Comparison of ENCODE assay signal across 31 mouse cellular contexts in the genomic region with DNA sequence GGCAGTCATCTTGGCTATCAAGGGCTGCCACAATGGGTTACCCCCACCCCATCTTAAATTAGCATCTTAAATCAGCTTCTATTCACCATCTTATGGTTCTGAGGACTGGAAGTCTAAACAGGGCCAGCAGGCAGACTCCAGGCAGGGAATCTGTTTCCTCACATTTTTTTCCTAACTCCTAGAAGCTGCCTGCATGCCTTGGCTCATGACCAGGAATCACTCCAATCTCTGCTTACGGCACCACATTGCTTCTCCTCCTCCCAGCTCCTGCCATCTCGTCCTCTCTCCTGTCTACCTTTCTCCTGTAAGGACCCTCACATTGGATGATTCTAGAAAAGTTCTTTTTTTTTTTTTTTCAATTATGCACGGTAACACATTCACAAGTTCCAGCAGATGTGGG. TPM values are rescaled to one million over a fixed set of nuclear protein-coding genes. Genes with fewer than 3 reads are reported as not detected.
A peak's percentile ranks its signal among the peaks of the same experiment; 100 is the strongest.
DNase-seq lines count a peak whose midpoint lies in the region; ATAC-seq lines count a peak whose summit lies in the region.
"Had no signal": no experiment of that assay in that cellular context is flagged by ENCODE, and none has a peak within 500 bp of the region (broad histone marks: within the 10 kb centered on the region; RNA-seq: fewer than 3 reads in every experiment).

No protein-coding gene starts in this region.

- 68% methylated on average over 3 of the region's 3 CpGs for WGBS in forebrain, embryonic 14.5 days
- WGBS in forebrain, embryonic 16.5 days = 61% methylated on average over 3 of the region's 3 CpGs

- H3K4me3 ChIP-seq in forebrain, embryonic 14.5 days (ENCODE audit: low read depth, low read length) = no peak overlapping the region
- no peak overlapping the region for H3K4me3 ChIP-seq in forebrain, embryonic 16.5 days (replicated peaks; ENCODE audit: low read length)
- H3K4me3 ChIP-seq: embryonic facial prominence, embryonic 15.5 days; heart, adult 2 months; heart, embryonic 13.5 days; limb, embryonic 10.5 days; liver, embryonic 15.5 days; stomach, embryonic 15.5 days had no signal

- H3K9ac ChIP-seq in forebrain, embryonic 14.5 days (ENCODE audit: low read length) = no peak overlapping the region
- H3K9ac ChIP-seq in forebrain, embryonic 16.5 days (replicated peaks; ENCODE audit: low read depth, low read length) = no peak overlapping the region
- H3K9ac ChIP-seq: embryonic facial prominence, embryonic 15.5 days; heart, embryonic 13.5 days; liver, embryonic 15.5 days; stomach, embryonic 15.5 days had no signal

- no peak for ATAC-seq in forebrain, embryonic 14.5 days
- no peak for ATAC-seq in forebrain, embryonic 16.5 days
- no peak for ATAC-seq in inflammation-experienced regulatory T-cells, adult 6 months
- ATAC-seq: CD4-positive, CD25-positive, alpha-beta regulatory T cell, adult 4 months; Patski had no signal

- H3K4me2 ChIP-seq in forebrain, embryonic 14.5 days (ENCODE audit: low read length) = no peak overlapping the region
- no peak overlapping the region for H3K4me2 ChIP-seq in forebrain, embryonic 16.5 days (ENCODE audit: low read length)
- H3K4me2 ChIP-seq: embryonic facial prominence, embryonic 15.5 days; heart, embryonic 13.5 days; liver, embryonic 15.5 days; midbrain, embryonic 11.5 days; stomach, embryonic 15.5 days had no signal

- no peaks in the 10 kb centered on the region for H3K27me3 ChIP-seq in forebrain, embryonic 14.5 days (replicated peaks; ENCODE audit: control insufficient read depth, insufficient read depth, low read length)
- no peaks in the 10 kb centered on the region for H3K27me3 ChIP-seq in forebrain, embryonic 16.5 days (replicated peaks; ENCODE audit: control insufficient read depth, insufficient read depth, low read length)
- H3K27me3 ChIP-seq: embryonic facial prominence, embryonic 15.5 days; liver, embryonic 15.5 days; Patski; stomach, embryonic 15.5 days had no signal

- peak; percentile 42 for DNase-seq in forebrain, embryonic 14.5 days (ENCODE audit: low spot score)
- peak; percentile 10 to 25 for DNase-seq in left cerebral cortex, adult 18-20 months (ENCODE audit: low spot score in 2 of 2)
- DNase-seq in left cerebral cortex, postnatal 4 days = no peak
- DNase-seq in right cerebral cortex, adult 2 months (ENCODE audit: low spot score in 2 of 2) = peak; percentile 13 to 18
- DNase-seq in right cerebral cortex, postnatal 4 days = no peak
- DNase-seq in kidney, adult 18-20 months = no peak
- DNase-seq: cerebellum, adult 2 months; cerebellum, postnatal 25 days; embryo, embryonic 11 days; gastrocnemius, postnatal 36 days; heart, adult 2 months; heart, postnatal 14 days; kidney, adult 11 months; kidney, postnatal 4 days; liver; lung, postnatal 10 days; thymus, adult 18-20 months; thymus, postnatal 36 days had no signal

- no peaks in the 10 kb centered on the region for H3K9me3 ChIP-seq in forebrain, embryonic 14.5 days (replicated peaks; ENCODE audit: control insufficient read depth, low read length)
- H3K9me3 ChIP-seq in forebrain, embryonic 16.5 days (ENCODE audit: control insufficient read depth, low read length) = no peaks in the 10 kb centered on the region
- H3K9me3 ChIP-seq: embryonic facial prominence, embryonic 15.5 days; heart, embryonic 13.5 days; limb, embryonic 10.5 days; liver, embryonic 15.5 days; stomach, embryonic 15.5 days had no signal

- H3K4me1 ChIP-seq in forebrain, embryonic 14.5 days (ENCODE audit: control insufficient read depth, insufficient read depth, low read length) = peaks cover 4% of the 10 kb centered on the region; the same call in 1 of the 2 replicates
- H3K4me1 ChIP-seq in forebrain, embryonic 16.5 days (replicated peaks; ENCODE audit: control insufficient read depth, insufficient read depth, low read length) = peaks cover 10% of the 10 kb centered on the region

- intact Hi-C loops in left cerebral cortex, postnatal 4 days (cut with DNase I) = no loop called here

- H3K36me3 ChIP-seq in forebrain, embryonic 14.5 days (ENCODE audit: control insufficient read depth, insufficient read depth, low read length) = no peaks in the 10 kb centered on the region
- no peaks in the 10 kb centered on the region for H3K36me3 ChIP-seq in forebrain, embryonic 16.5 days (ENCODE audit: control insufficient read depth, insufficient read depth)
- H3K36me3 ChIP-seq: embryonic facial prominence, embryonic 15.5 days; heart, embryonic 13.5 days; limb, embryonic 10.5 days; liver, embryonic 15.5 days; stomach, embryonic 15.5 days had no signal

- no peak overlapping the region for H3K27ac ChIP-seq in forebrain, embryonic 14.5 days (ENCODE audit: low read depth, low read length)
- H3K27ac ChIP-seq in forebrain, embryonic 16.5 days (ENCODE audit: low read length) = no peak overlapping the region
- H3K27ac ChIP-seq: embryonic facial prominence, embryonic 15.5 days; heart, adult 2 months; heart, embryonic 13.5 days; limb, embryonic 10.5 days; liver, embryonic 15.5 days; stomach, embryonic 15.5 days had no signal

RNA-seq across cellular contexts. Expression of a gene that starts 4.0 kb away (rescaled TPM):
- 2.6 and 3.4 TPM in 2 replicates for polyA plus RNA-seq in forebrain, embryonic 14.5 days (2014; fragmentation: Nextera tagmentation; extraction: Ambion mirVana)
- polyA plus RNA-seq in forebrain, embryonic 16.5 days (2015; fragmentation: Nextera tagmentation; extraction: Ambion mirVana) = 1.5 and 2.2 TPM in 2 replicates
- 1 to 10 TPM; 1.0 to 1.3 TPM for total RNA-seq in left cerebral cortex, adult 18-20 months (2021)
- total RNA-seq in left cerebral cortex, postnatal 4 days (2021) = 1 to 10 TPM; 1.4 to 3.2 TPM
- not detected for polyA plus RNA-seq in inflammation-experienced regulatory T-cells, adult 6 months (2017; shearing (Covaris generic))
- total RNA-seq: gastrocnemius, adult 18-20 months; gastrocnemius, postnatal 36 days; heart, adult 2 months; heart, postnatal 14 days; megakaryocyte progenitor cell, adult 5-6 weeks had no signal
- polyA plus RNA-seq: CD4-positive, CD25-positive, alpha-beta regulatory T cell, adult 4 months; heart, embryonic 13.5 days; liver, embryonic 15.5 days had no signal

RNA-seq across cellular contexts. Expression of a gene that starts 4.0 kb away (rescaled TPM):
- 283 and 287 TPM in 2 replicates for polyA plus RNA-seq in forebrain, embryonic 14.5 days (2014; fragmentation: Nextera tagmentation; extraction: Ambion mirVana)
- polyA plus RNA-seq in forebrain, embryonic 16.5 days (2015; fragmentation: Nextera tagmentation; extraction: Ambion mirVana) = 240 and 273 TPM in 2 replicates
- total RNA-seq in left cerebral cortex, adult 18-20 months (2021) = 100 to 1,000 TPM; 191 to 192 TPM
- total RNA-seq in left cerebral cortex, postnatal 4 days (2021) = 100 to 1,000 TPM; 136 to 151 TPM
- 100 to 1,000 TPM; 164 to 233 (median 170) TPM for polyA plus RNA-seq in inflammation-experienced regulatory T-cells, adult 6 months (2017; shearing (Covaris generic))

RNA-seq across cellular contexts. Expression of a gene that starts 52.0 kb away (rescaled TPM):
- polyA plus RNA-seq in forebrain, embryonic 14.5 days (2014; fragmentation: Nextera tagmentation; extraction: Ambion mirVana) = 14.7 and 27.3 TPM in 2 replicates
- 37.0 and 48.1 TPM in 2 replicates for polyA plus RNA-seq in forebrain, embryonic 16.5 days (2015; fragmentation: Nextera tagmentation; extraction: Ambion mirVana)
- total RNA-seq in left cerebral cortex, adult 18-20 months (2021) = 10 to 100 TPM; 17.9 to 19.8 TPM
- 10 to 100 TPM; 53.3 to 53.7 TPM for total RNA-seq in left cerebral cortex, postnatal 4 days (2021)
- polyA plus RNA-seq in inflammation-experienced regulatory T-cells, adult 6 months (2017; shearing (Covaris generic)) = not detected
- total RNA-seq: megakaryocyte progenitor cell, adult 5-6 weeks had no signal
- polyA plus RNA-seq: CD4-positive, CD25-positive, alpha-beta regulatory T cell, adult 4 months; neural tube, embryonic 14.5 days had no signal

Comparison
In these comparisons a context has a peak if more than half of its experiments do, and no peak if none do; other contexts are left out.
1. DNase-seq: peak in forebrain, embryonic 14.5 days (single experiment), left cerebral cortex, adult 18-20 months (2 of 2) and right cerebral cortex, adult 2 months (2 of 2); none in left cerebral cortex, postnatal 4 days (single experiment), right cerebral cortex, postnatal 4 days (single experiment) and kidney, adult 18-20 months (single experiment).
2. RNA of a gene that starts 52.0 kb away (polyA plus RNA-seq): 37.0 to 48.1 TPM in forebrain, embryonic 16.5 days and 14.7 to 27.3 TPM in forebrain, embryonic 14.5 days; not detected in inflammation-experienced regulatory T-cells, adult 6 months; every median in the first group is over 10 times any median in the second.